Mouse (Mus musculus): ENCODE results near the gene Grap.
"Not testable (repeated sequence)": the region's sequence is repeated elsewhere in the genome, so short reads cannot be mapped to it uniquely, and the experiment has no call there.

Grap gene

DNA sequence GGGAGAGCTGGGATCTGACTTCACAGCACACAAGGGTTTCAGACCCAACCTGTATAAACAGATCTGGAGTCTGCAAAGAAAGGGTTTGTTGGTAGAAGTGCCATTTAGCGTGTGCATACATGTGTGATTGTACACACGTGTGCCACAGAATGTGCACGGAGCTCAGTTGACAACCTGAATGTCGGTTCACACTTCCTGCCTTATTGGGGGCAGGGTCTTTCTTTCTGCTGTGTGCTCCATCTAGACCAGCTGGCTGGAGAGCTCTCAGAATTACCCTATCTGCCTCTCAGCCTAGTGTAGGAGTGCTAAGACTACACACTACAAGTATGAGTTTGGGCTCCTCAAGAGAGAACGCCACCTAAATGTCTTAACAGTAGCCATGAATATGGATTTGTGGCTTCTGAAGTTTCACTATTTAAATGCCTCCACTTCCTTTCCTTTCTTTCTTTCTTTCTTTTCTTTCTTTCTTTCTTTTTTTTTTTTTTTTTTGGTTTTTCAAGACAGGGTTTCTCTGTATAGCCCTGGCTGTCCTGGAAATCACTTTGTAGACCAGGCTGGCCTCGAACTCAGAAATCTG, 13.4 kb upstream of the Grap start:
- DNase-seq = no peak

DNA sequence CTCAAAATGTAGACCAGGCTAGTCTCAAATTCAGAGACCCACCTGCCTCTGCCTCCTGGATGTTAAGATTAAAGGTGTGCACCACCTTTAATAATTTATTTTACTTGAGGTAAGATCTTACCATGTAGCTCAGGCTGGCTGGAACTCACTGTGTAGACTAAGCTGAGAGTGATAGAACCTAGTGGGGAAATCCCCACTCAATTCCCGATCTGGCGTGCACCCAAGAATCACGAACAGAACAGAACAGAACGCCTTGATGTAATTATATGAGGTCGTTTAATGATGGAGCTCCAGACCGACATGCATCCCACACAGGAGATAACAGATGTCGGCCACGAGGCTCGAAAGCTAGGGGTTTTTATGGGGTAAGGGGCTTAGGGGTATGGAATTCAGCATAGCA, 12.5 kb upstream of the Grap start:
- not testable (repeated sequence) for DNase-seq

DNA sequence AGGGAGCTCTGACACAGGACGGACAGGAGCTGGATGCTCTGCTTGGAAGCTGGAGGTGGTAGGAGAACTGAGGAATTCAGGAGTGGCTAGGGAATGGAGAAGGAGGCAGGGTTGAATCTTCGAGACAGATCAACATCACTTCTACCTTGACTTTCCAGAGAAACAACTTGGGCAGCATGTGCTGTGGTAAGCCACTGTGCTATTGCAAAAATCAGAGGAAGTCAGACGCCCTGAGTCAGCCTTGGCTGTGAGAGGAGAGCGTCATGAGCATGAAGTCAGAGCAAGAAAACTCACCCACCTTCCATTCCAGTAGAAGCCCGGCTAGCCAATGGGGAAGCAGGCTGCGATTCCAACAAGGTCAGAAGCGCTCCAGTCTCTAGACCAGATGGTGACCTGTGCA, 11.0 kb upstream of the Grap start:
- DNase-seq = no peak

DNA sequence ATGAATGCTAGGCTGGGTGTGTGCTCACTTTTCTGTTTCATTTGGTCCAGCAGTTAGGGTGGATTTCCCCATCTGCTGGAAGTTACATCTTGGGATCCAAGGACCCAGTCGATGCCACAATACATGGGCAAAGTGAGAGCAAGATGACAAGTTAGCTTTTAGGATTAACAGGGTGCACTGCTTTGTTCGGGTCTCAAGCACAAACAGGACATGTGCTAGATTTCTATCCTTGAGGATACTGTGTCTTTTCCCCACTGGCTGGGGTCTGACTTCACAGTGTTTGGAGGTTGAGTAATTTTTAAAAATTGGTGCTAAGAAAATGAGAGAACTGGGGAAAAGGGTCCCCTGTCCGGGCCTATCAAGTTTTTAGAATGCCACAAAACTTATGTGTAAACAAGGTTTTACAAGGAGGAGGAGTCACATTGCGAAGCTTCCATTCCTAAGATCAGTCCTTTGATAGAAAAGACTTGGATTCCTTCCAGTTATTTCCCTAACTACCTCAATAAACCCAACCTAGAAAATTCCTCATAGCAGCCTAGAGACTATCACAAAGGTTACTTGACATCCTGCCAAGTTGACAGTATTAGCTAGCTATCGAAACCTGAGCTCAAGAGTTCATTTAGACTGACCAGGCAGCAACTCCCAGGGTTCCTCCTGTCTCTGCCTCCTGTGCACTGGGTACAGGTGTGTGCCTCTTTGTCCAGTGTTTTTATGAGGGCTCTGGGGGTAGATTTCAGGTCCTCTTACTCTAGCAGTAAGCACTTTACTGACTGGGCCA, 9.7 kb upstream of the Grap start:
- DNase-seq = peak; percentile 29

DNA sequence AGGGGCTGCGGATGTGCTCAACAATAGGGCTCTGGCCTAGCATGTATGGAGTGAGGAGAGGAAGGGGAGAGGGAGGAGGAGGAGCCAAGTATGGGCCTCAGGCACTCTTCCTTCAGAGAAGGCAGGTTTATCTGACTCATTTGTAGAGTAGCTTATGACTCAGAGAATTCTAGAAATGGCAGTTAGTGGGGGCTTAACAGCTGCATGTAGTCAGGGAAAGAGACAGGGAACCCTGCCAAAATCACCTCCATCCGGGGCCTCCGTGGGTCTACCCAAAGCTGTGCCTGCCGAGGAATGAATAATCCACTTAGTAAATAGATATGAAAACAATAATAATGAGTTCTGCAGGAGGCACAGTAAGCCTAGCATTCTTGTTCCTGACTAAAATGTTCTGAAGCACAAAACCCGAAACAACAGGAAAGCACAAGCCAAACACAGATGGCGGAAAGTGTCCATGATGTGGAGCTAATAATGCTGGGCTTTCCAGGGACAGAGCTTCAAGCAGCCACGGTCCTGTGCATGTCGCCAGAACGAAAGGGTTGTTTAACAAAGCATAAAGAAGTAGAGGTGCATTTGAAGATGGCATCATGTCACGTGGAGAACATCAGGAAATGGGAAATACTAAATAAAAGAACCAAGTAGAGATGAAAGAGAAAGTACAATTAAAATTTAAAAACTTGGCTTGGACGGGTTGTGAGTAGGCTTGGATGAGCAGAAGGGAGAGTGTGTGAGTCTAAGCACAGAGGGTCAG, 8.3 kb upstream of the Grap start:
- DNase-seq = no peak

DNA sequence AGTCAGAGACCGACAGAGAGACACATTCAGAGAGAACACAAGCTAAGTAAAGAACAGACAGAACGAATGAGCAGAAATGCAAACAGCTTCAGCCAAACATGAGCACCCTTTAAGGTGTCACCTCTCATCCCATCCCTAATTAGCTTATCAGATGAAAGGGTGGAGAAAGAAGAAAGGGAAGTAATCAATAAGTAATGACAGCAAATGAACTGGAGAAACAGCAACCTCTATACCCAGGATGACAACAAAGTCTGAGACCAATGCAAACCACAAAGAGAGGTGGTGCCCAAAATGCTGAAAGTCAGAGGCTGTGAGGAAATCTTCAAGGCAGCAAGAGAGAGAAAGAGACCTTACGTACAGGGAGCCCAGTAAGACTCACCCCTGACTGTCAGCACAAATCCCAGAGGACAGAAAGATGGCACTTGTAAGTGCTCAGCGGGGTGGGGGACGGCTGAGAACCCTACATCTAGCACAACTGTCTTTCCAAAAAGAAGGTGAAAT, 7.7 kb upstream of the Grap start:
- DNase-seq = no peak

DNA sequence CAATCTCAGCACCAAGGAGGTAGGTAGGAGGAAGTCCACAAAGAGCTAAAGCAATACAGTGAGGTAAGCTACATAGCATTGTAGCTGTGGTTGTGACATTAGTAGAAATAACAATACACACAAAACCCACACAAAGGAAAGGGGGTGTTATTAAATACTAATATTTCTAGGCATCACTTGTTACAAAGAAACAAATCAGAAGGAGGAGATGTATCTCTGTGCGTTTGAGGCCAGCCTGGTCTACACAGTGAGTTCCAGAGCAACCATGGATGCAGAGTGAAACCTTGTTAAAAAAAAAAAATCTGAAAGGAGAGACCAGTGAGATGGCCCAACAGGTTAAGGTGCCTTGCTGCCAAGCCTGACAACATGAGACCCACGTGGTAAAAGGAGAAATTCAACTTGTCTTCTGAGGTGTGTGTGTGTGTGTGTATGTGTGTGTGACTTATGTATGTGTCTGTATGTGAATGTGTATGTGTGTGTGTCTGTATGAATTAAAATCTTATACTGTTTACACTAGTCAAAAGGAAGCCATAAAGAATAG, 6.5 kb upstream of the Grap start:
- DNase-seq = no peak

DNA sequence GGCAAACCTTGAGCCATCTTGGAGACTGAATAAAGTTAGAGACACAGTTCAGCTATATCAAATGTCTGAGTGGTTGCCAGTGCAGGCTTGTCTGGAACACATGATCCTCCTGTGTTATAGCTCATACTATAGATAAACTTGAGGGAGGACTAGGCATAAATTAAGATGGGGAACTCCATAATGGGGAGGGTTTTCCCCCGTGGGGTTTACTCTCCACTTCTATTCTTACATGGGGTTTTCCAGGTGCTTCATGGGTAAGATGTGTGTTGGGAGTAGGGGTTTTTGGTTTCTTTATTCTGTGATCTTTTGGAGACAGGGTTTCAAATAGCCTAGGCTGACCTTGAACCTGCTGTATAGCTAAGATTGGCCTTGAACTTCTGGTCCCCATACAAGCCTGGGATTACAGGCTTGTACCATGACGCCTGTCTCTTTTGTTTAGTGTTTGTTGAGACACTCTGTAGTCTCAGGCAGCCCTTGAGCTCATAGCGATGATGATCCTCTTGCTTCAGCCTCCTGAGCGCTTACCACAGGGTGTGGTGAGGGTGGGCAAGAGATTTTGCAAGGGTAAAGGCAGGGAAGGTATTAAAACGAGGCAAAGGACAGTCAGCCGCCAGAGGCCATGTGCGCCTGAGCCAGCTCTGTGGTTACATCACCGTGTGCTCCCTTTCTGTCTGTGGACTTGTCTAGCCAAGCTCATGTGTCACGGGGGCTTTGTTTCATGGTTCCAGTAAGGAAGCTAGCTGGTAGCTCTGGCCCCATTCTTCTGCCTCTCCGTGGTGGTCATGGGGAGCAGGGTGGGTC, 5.8 kb upstream of the Grap start:
- DNase-seq = no peak

DNA sequence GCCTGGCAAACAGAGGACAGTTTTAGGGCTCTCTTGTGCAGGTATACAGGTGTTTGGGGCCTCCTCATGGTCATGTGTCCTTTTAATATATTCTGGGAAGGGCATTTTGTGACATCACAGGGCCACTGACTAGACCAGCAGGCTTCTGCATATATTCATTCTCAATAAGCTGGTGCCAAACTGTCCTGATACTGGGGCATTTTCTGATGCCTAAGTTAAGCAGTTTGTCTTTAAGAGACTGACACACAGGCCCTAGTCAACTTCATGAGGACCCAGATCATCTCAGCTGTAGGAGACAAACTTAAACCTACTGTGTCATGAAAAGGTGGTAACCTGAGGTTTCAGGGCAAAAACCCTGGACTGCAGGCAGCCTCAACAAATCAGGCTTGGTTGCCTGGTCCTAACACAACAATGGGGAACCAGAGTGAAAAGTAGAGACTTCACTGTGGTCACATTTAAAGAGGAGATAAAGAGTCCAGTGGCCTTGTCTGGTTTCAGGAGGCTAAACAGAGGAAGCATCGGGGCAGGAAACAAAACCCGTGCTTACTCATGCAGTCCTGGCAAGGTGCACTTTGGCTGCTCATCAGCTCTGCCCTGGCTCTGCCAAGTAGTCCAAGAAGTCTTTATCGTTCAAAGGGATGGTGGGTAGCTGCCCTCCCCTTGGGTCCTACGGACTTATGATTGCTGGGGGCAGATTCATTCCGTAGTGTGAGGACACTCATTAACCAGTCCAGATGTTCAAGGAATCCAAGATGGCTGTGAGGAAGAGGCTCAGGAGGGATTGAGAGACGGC, 4.9 kb upstream of the Grap start:
- peak; percentile 58 for DNase-seq

DNA sequence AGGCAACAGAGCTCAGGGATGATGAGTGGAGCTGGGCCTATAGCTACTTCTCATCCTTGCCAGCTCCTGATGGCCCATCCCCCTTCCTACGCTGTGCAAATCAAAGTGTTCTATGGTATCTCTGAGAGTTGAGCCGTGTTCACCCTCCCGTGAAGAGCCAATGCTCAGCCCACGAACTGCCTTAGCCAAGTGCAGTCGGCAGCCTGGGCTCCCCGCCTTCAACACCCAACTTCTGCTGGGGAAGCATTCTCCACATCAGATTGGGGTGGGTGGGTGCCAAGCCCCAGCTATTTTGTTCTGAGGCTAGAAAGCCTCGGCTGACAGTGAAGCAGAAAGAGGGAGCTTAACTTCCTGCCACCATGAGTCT, 4.3 kb upstream of the Grap start:
- no peak for DNase-seq

DNA sequence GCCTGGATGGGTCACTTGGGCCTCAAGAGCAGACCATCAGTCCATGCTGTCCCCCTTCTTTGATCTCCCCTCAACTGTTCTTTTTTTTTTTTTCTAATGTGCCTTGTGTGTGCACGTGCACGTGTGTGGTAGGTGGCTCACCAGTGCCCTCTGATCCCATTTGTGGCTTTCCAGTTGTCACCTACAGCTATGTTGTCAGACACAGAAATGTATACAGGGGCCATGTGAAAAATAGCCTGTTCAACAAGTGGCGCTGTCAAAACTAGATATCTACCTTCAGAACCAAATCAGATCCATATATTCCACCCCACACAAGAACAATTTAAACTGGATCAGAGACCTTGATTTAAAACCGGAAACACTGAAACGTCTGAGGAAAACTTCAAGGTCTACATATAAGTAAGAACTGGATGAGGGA, 3.9 kb upstream of the Grap start:
- DNase-seq = no peak

DNA sequence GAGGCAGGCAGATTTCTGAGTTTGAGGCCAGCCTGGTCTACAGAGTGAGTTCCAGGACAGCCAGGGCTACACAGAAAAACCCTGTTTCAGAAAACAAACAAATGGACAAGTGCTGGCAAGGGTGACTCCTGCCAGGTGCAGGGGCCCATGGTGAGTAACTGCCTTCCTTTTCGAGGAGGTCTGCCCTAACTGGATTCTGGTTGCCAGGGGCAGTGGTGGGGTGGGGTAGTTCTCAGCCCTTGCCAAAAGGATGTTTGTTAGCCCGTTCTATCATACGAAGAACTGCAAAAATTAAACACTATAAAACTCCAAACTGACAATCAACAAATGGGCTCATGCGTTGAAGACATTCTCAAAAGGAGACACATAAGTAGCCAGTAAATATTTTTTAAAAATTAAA, 3.4 kb upstream of the Grap start:
- DNase-seq = no peak

DNA sequence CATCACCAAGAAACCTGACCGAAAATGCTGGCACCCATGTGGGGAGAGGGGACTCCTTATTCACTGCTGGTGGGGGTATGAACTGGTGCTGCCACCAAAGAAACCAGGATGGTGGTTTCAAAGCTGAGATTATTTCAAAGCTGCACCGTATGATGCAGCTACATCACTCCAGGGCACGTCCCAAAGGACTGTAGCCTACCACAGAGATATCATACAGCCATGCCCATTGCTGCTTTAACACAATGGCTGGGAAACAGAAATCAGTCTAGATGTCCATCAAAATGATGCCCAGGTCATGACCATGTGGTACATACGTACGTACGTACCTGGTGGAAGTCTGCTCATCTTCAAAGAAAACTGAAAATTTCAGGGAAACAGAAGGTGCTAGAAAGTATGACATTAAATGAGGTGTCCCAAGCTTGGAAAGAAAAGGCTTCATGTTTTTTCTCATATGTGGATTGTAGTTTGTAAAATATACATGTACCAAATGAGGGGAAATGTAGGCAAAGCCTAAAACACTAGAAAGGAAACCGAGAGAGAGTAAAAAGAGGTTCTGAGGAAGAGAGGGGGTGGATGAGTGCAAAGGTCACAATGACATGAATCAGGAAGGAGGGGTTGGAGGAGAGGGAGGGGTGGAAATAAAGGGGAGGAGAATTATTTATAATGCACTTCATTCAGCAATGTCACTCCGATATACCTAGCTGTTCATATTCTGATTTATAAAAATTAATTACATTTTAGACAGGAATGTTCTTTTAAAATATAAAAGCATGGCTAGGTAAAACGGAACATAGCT, 2.4 kb upstream of the Grap start:
- DNase-seq = no peak

DNA sequence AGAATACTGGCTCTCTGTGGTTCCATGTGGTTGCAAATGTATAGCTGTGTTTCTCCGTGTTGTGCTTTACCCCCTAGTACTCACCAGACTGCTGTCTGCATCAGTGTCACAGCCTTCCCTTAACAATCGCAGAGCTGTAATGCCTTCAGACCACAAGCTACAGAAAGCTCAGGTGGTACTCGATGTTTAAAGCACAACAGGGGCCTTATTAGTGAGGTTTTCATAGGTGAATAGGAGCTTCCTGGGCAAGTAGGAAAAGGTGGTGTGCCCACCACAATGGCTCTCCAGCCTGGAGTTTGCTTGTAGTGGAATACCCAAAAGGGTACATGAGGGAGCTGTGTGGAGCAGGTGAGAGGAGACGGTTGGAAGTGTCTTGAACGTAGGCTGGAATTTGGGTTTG, 849 bp upstream of the Grap start:
- DNase-seq = no peak

DNA sequence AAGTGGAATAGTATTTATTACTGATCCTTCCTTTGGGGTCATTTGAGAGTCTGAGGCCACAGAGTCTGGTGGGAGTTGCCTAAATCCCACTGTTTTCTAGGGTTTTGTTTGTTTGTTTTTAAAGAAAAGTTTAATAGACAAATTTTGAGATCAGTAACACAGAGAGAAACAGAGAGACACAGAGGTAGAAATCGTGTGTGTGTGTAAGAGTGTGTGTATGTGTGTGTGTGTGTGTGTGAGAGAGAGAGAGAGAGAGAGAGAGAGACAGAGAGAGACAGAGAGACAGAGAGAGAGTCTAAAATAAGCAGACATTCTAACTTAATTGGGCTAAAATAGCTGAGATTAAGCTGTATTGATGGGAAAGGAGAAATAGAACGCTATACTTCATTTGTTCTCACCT, 503 bp downstream of the Grap start:
- no peak for DNase-seq

DNA sequence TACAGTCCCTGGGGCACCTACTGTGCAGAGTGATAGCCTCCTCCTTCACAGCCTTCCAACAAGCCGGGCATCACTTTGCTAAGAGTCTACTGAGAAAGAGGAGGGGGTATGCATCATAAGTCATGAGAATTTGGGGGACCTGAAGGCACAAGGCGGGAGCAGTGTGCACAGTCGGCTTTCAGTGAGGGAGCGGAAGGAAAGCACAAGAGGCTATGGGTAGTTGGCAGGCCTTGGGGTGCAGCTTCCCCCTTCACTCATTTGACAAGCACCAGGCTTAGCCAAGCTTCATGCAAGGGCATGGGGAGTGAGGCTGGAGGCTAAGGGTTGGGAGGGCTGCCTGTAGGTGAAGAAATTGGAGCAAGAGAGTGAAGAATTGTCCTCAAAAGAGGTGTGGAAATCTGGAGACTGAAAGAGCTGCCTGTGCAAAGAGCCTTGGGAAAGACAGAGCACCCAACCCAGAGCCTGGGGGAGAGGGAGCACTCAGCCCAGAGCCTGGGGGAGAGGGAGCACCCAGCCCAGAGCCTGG, 1.8 kb downstream of the Grap start:
- no peak for DNase-seq

DNA sequence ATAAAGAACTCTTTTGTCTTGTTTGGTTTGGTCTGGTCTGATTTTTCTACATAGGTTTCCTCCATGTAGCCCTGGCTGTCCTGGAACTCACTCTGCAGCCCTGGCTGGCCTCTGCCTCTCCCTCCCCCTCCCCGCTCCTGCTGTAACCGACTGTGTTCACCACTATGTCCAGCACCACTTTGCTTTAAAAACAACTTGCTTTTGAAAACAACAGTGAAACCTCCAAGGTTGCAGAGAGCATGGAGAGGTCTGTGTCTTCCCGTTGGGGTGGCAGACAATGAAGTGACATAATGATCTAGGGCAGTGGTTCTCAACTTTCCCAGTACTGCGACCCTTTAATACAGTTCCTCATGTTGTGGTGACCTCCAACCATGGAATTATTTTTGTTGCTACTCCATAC, 2.6 kb downstream of the Grap start:
- no peak for DNase-seq

DNA sequence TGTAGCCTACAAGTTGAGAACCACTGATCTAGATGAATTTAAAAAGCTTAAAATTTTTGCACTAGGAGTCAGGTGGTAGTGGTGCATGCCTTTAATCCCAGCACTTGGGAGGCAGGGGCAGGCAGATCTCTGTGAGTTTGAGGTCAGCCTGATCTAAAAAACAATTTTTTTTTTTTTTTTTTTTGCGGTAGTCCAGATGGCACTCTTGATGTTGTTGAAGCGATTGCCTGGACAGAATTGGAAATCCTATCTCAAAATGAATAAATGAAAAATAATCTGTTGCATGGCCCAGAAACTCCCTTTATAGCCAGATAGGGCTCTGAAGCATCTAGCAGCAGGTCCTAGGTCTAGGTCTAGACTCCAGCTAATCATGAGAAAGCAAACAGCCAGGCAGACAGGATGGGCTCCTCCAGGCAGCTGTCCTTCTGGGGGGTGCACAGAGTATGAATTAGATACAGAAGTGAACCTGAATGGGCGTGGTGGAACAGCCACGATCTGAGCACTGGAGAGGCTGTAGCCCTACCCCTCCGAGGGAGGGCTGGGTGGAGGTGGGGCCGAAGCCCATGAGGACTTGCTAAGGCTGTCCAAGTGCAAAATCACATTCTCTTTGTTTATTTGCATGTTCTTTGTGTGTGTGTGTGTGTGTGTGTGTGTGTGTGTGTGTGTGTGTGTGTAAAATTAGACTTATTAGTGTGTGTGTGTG, 3.2 kb downstream of the Grap start:
- DNase-seq = no peak

DNA sequence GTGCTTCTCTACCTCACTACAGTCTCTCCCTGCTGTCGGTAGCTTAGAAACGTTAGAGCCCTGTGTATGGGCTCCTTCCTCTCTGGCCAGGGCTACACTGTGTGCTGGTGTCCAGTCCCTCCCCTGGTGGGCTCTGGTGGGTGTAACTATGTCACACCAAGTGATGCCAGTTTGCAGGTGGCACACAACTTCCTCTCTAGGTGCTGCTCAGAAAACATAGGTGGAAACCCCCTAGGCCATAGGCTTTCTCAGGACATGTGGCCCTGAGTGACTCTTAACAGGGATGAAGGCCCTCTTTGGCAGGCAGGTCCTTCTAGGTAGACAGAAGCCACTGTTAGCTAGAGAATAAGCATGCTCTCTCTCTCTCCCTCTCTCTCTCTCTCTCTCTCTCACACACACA, 4.4 kb downstream of the Grap start:
- DNase-seq = no peak

DNA sequence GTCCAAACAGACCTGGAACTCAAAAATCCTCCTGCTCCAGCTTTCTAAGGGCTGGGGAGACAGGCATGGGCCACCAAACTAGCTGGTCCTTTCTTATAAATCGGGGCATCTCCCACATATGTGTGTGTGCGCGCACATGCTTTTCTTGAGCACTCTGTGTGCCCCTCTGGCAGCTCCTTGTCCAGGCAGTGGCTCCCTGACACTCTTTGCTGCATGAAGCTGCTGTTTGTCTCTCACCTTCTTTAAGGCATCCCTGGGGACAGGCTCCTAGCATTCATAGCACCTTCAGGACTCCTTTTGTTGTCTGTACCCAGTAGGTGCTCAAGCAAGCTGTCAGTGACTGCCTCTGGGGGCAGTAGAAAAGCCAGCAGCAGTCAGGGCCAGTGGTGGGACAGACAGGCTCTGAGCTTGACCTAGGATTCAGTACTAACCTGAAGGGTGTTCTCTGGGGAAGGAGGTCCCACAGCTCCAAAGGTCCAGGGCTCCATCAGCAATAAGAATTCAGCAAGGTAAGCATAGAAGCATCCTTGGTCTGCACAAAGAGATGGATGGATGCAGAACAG, 5.4 kb downstream of the Grap start:
- DNase-seq = no peak
